Mouse (Mus musculus) cerebellum, adult 2 months (tissue): ENCODE data around the gene Tmem11. TPM values are rescaled to one million over a fixed set of nuclear protein-coding genes. Genes with fewer than 3 reads are reported as not detected.

ENCODE experiments used
- DNase-seq, 2 experiments: peaks; one replicate each; pipeline ENCODE4 v3.0.0; 2021
- H3K27ac ChIP-seq: fragments of 200-500 bp; 2 replicates; pipeline ENCODE4 v1.5.1; 2012; ENCODE audit warnings: low read length, control low read depth, inconsistent platforms; ENCODE audit not compliant: insufficient read depth
- H3K27me3 ChIP-seq: fragments of 200-500 bp; 2 replicates; pipeline ENCODE4 v1.6.1; 2012; ENCODE audit warnings: inconsistent platforms, mild to moderate bottlenecking, low read length, moderate library complexity; ENCODE audit not compliant: control insufficient read depth, insufficient read depth
- H3K4me1 ChIP-seq: fragments of 200-500 bp; 2 replicates; pipeline ENCODE4 v1.6.1; 2011; ENCODE audit warnings: low read length; ENCODE audit not compliant: control insufficient read depth, insufficient read depth
- H3K4me3 ChIP-seq: fragments of 200-500 bp; replicated peaks from 2 replicates; pipeline ENCODE3; 2011; ENCODE audit warnings: mild to moderate bottlenecking, low read depth, low read length, control low read depth; ENCODE audit not compliant: insufficient read depth
- CTCF ChIP-seq: fragments of 200-500 bp; IDR thresholded peaks from 2 replicates; pipeline ENCODE4 v1.5.1; 2011; ENCODE audit warnings: low read depth, mild to moderate bottlenecking, control low read depth, low read length, moderate library complexity, borderline replicate concordance; ENCODE audit not compliant: insufficient read depth
- POLR2A ChIP-seq: fragments of 200-500 bp; IDR thresholded peaks from 2 replicates; pipeline ENCODE4 v1.6.1; 2011; ENCODE audit warnings: low read length, control low read depth, borderline replicate concordance; ENCODE audit not compliant: insufficient read depth
- WGBS: fragments of 180-500 bp; shearing (Covaris S2); methylation state at CpG from one replicate; pipeline ENCODE4 v1.1.7; 2018; 5-methylcytosine and 5-hydroxymethylcytosine counted together
- polyA plus RNA-seq: library from polyadenylated mRNA; depleted of rRNA; stranded (reverse); fragments of >200 nt; gene quantifications from 2 replicates; pipeline ENCODE4 v1.2.3, GENCODE M21; 2012; rRNA removed

Tmem11 gene
- 58.3 and 62.7 TPM in 2 replicates for polyA plus RNA-seq

GRCm38 (mm10) chr11:60878675-60879294 is at the start of gene Tmem11:
TSS of gene Tmem11 (minus strand) at chr11:60879272.
- H3K27ac ChIP-seq, result peak within 1 kb of the TSS; percentile 52
- peaks cover 6% of the 10 kb centered on the region for H3K4me1 ChIP-seq
- under 1% methylated on average over 62 of the region's 62 CpGs for WGBS
- TF ChIP-seq POLR2A (peak; percentile 66; the same call in 1 of the 2 replicates), CTCF (no peak)
- DNase-seq, result peak; percentile 93 to 95
- no peaks in the 10 kb centered on the region for H3K27me3 ChIP-seq
- peak within 1 kb of the TSS; percentile 58 for H3K4me3 ChIP-seq

- Histone ChIP-seq H3K27ac (no peak overlapping the region), H3K4me3 (peak overlapping the region; percentile 45), H3K27me3 (no peaks in the 10 kb centered on the region), H3K4me1 (no peaks in the 10 kb centered on the region)
- WGBS, result 1% methylated on average over 9 of the region's 9 CpGs
- peak; percentile 93 for TF ChIP-seq CTCF
- no peak for TF ChIP-seq POLR2A
- DNase-seq, result peak; percentile 90 to 91
These were observed 48.2 kb upstream of the Tmem11 start for GRCm38 (mm10) chr11:60927264-60927663.

GRCm38 (mm10) chr11:60924981-60925380 is 45.9 kb upstream of the Tmem11 start:
- WGBS, result 97% methylated on average over 1 of the region's 1 CpGs
- no peak overlapping the region for H3K27ac ChIP-seq
- H3K4me3 ChIP-seq, result no peak overlapping the region
- TF ChIP-seq POLR2A (no peak), CTCF (no peak)
- H3K4me1 ChIP-seq, result no peaks in the 10 kb centered on the region
- H3K27me3 ChIP-seq, result no peaks in the 10 kb centered on the region
- no peak for DNase-seq

- Histone ChIP-seq H3K4me3 (no peak overlapping the region), H3K4me1 (no peaks in the 10 kb centered on the region), H3K27me3 (no peaks in the 10 kb centered on the region), H3K27ac (no peak overlapping the region)
- DNase-seq, result no peak
- TF ChIP-seq POLR2A, result no peak
- TF ChIP-seq CTCF, result no peak
- 55% methylated on average over 6 of the region's 6 CpGs for WGBS
These were observed 45.4 kb upstream of the Tmem11 start for GRCm38 (mm10) chr11:60924498-60924897.

DNA sequence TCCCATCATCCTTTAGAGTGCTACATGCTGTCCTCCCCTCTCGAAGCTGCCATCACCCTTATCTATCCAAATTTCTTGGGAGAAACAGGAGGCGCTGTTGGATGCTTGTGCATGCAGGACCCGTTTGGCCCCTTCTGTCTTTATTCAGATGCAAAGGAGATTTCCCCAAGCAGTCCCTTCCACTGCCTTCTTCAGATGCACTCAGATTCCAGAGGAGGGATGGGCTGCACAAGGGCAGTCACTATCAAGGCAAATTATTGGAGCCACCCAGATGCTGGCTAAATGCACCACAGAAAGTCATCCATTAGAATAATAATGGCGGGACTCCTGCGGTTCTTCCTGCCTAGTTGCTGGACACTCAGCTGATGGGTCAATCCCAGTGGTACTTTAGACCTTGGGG is 43.9 kb upstream of the Tmem11 start:
- 70% methylated on average over 5 of the region's 5 CpGs for WGBS
- H3K27me3 ChIP-seq, result no peaks in the 10 kb centered on the region
- no peak for DNase-seq
- H3K4me1 ChIP-seq, result no peaks in the 10 kb centered on the region
- H3K27ac ChIP-seq, result no peak overlapping the region
- H3K4me3 ChIP-seq, result no peak overlapping the region
- TF ChIP-seq POLR2A, result no peak
- no peak for TF ChIP-seq CTCF

GRCm38 (mm10) chr11:60922195-60922594 is 43.1 kb upstream of the Tmem11 start:
- Histone ChIP-seq H3K4me1 (no peaks in the 10 kb centered on the region), H3K27me3 (no peaks in the 10 kb centered on the region), H3K27ac (no peak overlapping the region), H3K4me3 (no peak overlapping the region)
- TF ChIP-seq CTCF (no peak), POLR2A (no peak)
- DNase-seq, result no peak
- 84% methylated on average over 1 of the region's 1 CpGs for whole genome bisulfite sequencing

GRCm38 (mm10) chr11:60920021-60920420 is 40.9 kb upstream of the Tmem11 start:
- WGBS, result 66% methylated on average over 2 of the region's 2 CpGs
- H3K4me3 ChIP-seq, result no peak overlapping the region
- no peak for DNase-seq
- H3K27me3 ChIP-seq, result no peaks in the 10 kb centered on the region
- H3K4me1 ChIP-seq, result no peaks in the 10 kb centered on the region
- TF ChIP-seq POLR2A (no peak), CTCF (no peak)
- H3K27ac ChIP-seq, result no peak overlapping the region

DNA sequence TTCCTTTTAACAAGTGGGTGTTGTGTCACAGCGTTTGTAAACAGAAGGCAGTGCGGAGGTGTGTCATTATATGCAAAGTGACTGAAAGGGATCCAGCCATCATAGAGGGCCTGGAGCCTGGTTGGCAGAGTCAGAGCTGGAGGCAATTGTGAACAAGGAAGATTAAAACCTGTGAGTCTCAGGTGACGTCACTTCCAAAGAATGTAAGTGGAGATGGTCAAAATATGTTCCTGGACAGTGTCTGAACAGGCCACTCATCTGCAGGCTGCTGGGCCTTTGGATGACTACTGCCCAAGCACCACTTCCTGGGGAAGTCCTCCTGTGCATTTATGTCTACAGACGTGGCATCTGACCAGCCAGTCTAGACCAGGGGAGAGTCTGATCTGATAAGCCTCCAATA is 36.1 kb upstream of the Tmem11 start:
- TF ChIP-seq CTCF, result no peak
- TF ChIP-seq POLR2A, result no peak
- H3K4me1 ChIP-seq, result peaks cover 13% of the 10 kb centered on the region
- 85% methylated on average over 4 of the region's 4 CpGs for WGBS
- H3K4me3 ChIP-seq, result no peak overlapping the region
- DNase-seq, result no peak
- no peaks in the 10 kb centered on the region for H3K27me3 ChIP-seq
- no peak overlapping the region for H3K27ac ChIP-seq
